Mouse (Mus musculus): ENCODE measurements around the gene Slc48a1.

GRCm38 (mm10) chr15:97841383-97841782, 63.1 kb downstream of the Slc48a1 start:
- TF ChIP-seq CTCF (conservative IDR thresholded peaks at IDR 0.05; ENCODE audit: low read length) (no peak), POU5F1 (IDR thresholded peaks at IDR 0.05; ENCODE audit: borderline replicate concordance, low read length) (no peak)
